In genomic region chr6:31029777-31030176, GRCm38 (mm10) we compare ENCODE assay signal across 13 mouse cellular contexts.
DNase-seq lines count a peak whose midpoint lies in the region; ATAC-seq and TF ChIP-seq lines count a peak whose summit lies in the region.
"Had no signal": no experiment of that assay in that cellular context is flagged by ENCODE, and none has a peak within 500 bp of the region (broad histone marks: within the 10 kb centered on the region; RNA-seq: fewer than 3 reads in every experiment).

No protein-coding gene starts in this region.

- ATAC-seq in hindbrain, postnatal 0 days = peak; percentile 74
- no peak for ATAC-seq in hindbrain, embryonic 11.5 days (ENCODE audit: low FRiP score)
- ATAC-seq in forebrain, embryonic 16.5 days = peak; percentile 77
- no peak for ATAC-seq in megakaryocyte progenitor cell, adult 5-6 weeks (replicated peaks; ENCODE audit: poor library complexity)
- ATAC-seq: CD4-positive, CD25-positive, alpha-beta regulatory T cell, adult 4 months; liver, postnatal 0 days had no signal

- H3K27me3 ChIP-seq in hindbrain, postnatal 0 days (ENCODE audit: insufficient read depth, low read length) = no peaks in the 10 kb centered on the region
- no peaks in the 10 kb centered on the region for H3K27me3 ChIP-seq in hindbrain, embryonic 11.5 days (ENCODE audit: control insufficient read depth, insufficient read depth, low read length)
- no peaks in the 10 kb centered on the region for H3K27me3 ChIP-seq in forebrain, embryonic 16.5 days (replicated peaks; ENCODE audit: control insufficient read depth, insufficient read depth, low read length)
- H3K27me3 ChIP-seq: embryonic facial prominence, embryonic 15.5 days; neural tube, embryonic 13.5 days had no signal

- 54% methylated on average over 9 of the region's 9 CpGs for WGBS in hindbrain, postnatal 0 days
- 90% methylated on average over 9 of the region's 9 CpGs for WGBS in hindbrain, embryonic 11.5 days
- WGBS in forebrain, embryonic 16.5 days = 54% methylated on average over 9 of the region's 9 CpGs

- no peak overlapping the region for H3K9ac ChIP-seq in hindbrain, postnatal 0 days (replicated peaks; ENCODE audit: low read length)
- no peak overlapping the region for H3K9ac ChIP-seq in hindbrain, embryonic 11.5 days (ENCODE audit: low read depth, low read length)
- H3K9ac ChIP-seq in forebrain, embryonic 16.5 days (replicated peaks; ENCODE audit: low read depth, low read length) = 0 out of 2 replicates have a peak overlapping the region, but pooled peaks have one; percentile 13
- H3K9ac ChIP-seq: embryonic facial prominence, embryonic 15.5 days; liver, postnatal 0 days; neural tube, embryonic 13.5 days had no signal

- H3K27ac ChIP-seq in hindbrain, postnatal 0 days = no peak overlapping the region
- H3K27ac ChIP-seq in hindbrain, embryonic 11.5 days (ENCODE audit: low read depth, low read length) = no peak overlapping the region
- no peak overlapping the region for H3K27ac ChIP-seq in forebrain, embryonic 16.5 days (ENCODE audit: low read length)
- H3K27ac ChIP-seq: embryonic facial prominence, embryonic 15.5 days; neural tube, embryonic 13.5 days had no signal

- H3K4me3 ChIP-seq in hindbrain, postnatal 0 days (ENCODE audit: low read length) = no peak overlapping the region
- H3K4me3 ChIP-seq in hindbrain, embryonic 11.5 days (ENCODE audit: low read depth, low read length) = no peak overlapping the region
- no peak overlapping the region for H3K4me3 ChIP-seq in forebrain, embryonic 16.5 days (replicated peaks; ENCODE audit: low read length)
- H3K4me3 ChIP-seq: embryonic facial prominence, embryonic 15.5 days; neural tube, embryonic 13.5 days had no signal

- no peaks in the 10 kb centered on the region for H3K9me3 ChIP-seq in hindbrain, postnatal 0 days (ENCODE audit: low read length)
- H3K9me3 ChIP-seq in hindbrain, embryonic 11.5 days (ENCODE audit: control insufficient read depth, low read length) = no peaks in the 10 kb centered on the region
- H3K9me3 ChIP-seq in forebrain, embryonic 16.5 days (ENCODE audit: control insufficient read depth, low read length) = no peaks in the 10 kb centered on the region
- H3K9me3 ChIP-seq: embryonic facial prominence, embryonic 15.5 days; neural tube, embryonic 13.5 days had no signal

- H3K4me1 ChIP-seq in hindbrain, postnatal 0 days (ENCODE audit: insufficient read depth, low read length) = no peaks in the 10 kb centered on the region
- no peaks in the 10 kb centered on the region; the same call in 1 of the 2 replicates for H3K4me1 ChIP-seq in hindbrain, embryonic 11.5 days (replicated peaks; ENCODE audit: control insufficient read depth, insufficient read depth, low read length)
- peaks cover 11% of the 10 kb centered on the region for H3K4me1 ChIP-seq in forebrain, embryonic 16.5 days (replicated peaks; ENCODE audit: control insufficient read depth, insufficient read depth, low read length)

- TF ChIP-seq CTCF in hindbrain, postnatal 0 days (IDR thresholded peaks at IDR 0.05; ENCODE audit: low read depth) = no peak

- no peak overlapping the region for H3K4me2 ChIP-seq in hindbrain, postnatal 0 days (ENCODE audit: low read depth, low read length)
- H3K4me2 ChIP-seq in hindbrain, embryonic 11.5 days (replicated peaks; ENCODE audit: low read depth, low read length) = no peak overlapping the region
- no peak overlapping the region for H3K4me2 ChIP-seq in forebrain, embryonic 16.5 days (ENCODE audit: low read length)
- H3K4me2 ChIP-seq: embryonic facial prominence, embryonic 15.5 days; neural tube, embryonic 13.5 days had no signal

- H3K36me3 ChIP-seq in hindbrain, postnatal 0 days (ENCODE audit: insufficient read depth, low read length) = no peaks in the 10 kb centered on the region
- H3K36me3 ChIP-seq in hindbrain, embryonic 11.5 days (ENCODE audit: control insufficient read depth, insufficient read depth, low read length) = no peaks in the 10 kb centered on the region
- no peaks in the 10 kb centered on the region for H3K36me3 ChIP-seq in forebrain, embryonic 16.5 days (ENCODE audit: control insufficient read depth, insufficient read depth)
- H3K36me3 ChIP-seq: embryonic facial prominence, embryonic 15.5 days; neural tube, embryonic 13.5 days had no signal

- DNase-seq in hindbrain, postnatal 0 days (ENCODE audit: low spot score) = peak; percentile 79
- no peak for DNase-seq in hindbrain, embryonic 11.5 days (ENCODE audit: low spot score)
- peak; percentile 45 to 49 for DNase-seq in left cerebral cortex, adult 18-20 months (ENCODE audit: low spot score in 2 of 2)
- peak; percentile 55 for DNase-seq in retina, postnatal 1 day
- DNase-seq in cerebellum, adult 8-10 months = no peak
- no peak for DNase-seq in thymus, postnatal 0 days (ENCODE audit: low spot score)
- DNase-seq: kidney, adult 18-20 months; liver, postnatal 0 days had no signal

Comparison
In these comparisons a context has a peak if more than half of its experiments do, and no peak if none do; other contexts are left out.
1. ATAC-seq: peak in hindbrain, postnatal 0 days (single experiment) and forebrain, embryonic 16.5 days (single experiment); none in hindbrain, embryonic 11.5 days (single experiment) and megakaryocyte progenitor cell, adult 5-6 weeks (single experiment).
2. DNase-seq: peak in hindbrain, postnatal 0 days (single experiment), left cerebral cortex, adult 18-20 months (2 of 2) and retina, postnatal 1 day (single experiment); none in hindbrain, embryonic 11.5 days (single experiment), cerebellum, adult 8-10 months (single experiment) and thymus, postnatal 0 days (single experiment).